Mouse (Mus musculus) erythroblast, embryonic 14.5 days (primary cell): Measurements from ENCODE around the gene Chchd3. TPM values are rescaled to one million over a fixed set of nuclear protein-coding genes. Genes with fewer than 3 reads are reported as not detected.

ENCODE experiments used
- H3K27me3 ChIP-seq: 2 replicates; pipeline ENCODE4 v1.6.1; 2012; ENCODE audit warnings: inconsistent platforms; ENCODE audit not compliant: control insufficient read depth
- H3K36me3 ChIP-seq: 2 replicates; pipeline ENCODE4 v1.6.1; 2012; ENCODE audit warnings: mild to moderate bottlenecking, inconsistent platforms; ENCODE audit not compliant: control insufficient read depth
- H3K4me1 ChIP-seq: 2 replicates; pipeline ENCODE4 v1.6.1; 2012; ENCODE audit warnings: inconsistent platforms; ENCODE audit not compliant: control insufficient read depth
- H3K4me3 ChIP-seq: replicated peaks from 2 replicates; pipeline ENCODE3; 2012; ENCODE audit warnings: moderate library complexity, mild to moderate bottlenecking, inconsistent platforms
- H3K9me3 ChIP-seq: 2 replicates; pipeline ENCODE4 v1.6.1; 2012; ENCODE audit warnings: low read length, inconsistent platforms, mixed read lengths; ENCODE audit not compliant: control insufficient read depth
- GATA1 ChIP-seq: IDR thresholded peaks from 2 replicates; pipeline ENCODE4 v1.6.1; 2012; ENCODE audit warnings: low read length, inconsistent platforms, mixed read lengths
- TAL1 ChIP-seq: IDR thresholded peaks from 3 replicates; pipeline ENCODE4 v1.6.1; 2012; ENCODE audit warnings: low read length, inconsistent platforms, mixed read lengths
- polyA plus RNA-seq: library from polyadenylated mRNA; stranded (reverse); fragments of >175 nt; gene quantifications from 2 replicates; pipeline ENCODE4 v1.2.3, GENCODE M21; 2012

The Chchd3 gene
- polyA plus RNA-seq = 9.4 and 13.0 TPM in 2 replicates

- peak within 1 kb of the TSS; percentile 88 for H3K4me3 ChIP-seq
- TF ChIP-seq TAL1 (no peak), GATA1 (peak; percentile 59; the same call in 1 of the 2 replicates)
- peaks cover 43% of the 10 kb centered on the region for H3K4me1 ChIP-seq
- H3K9me3 ChIP-seq = no peaks in the 10 kb centered on the region
- peaks cover 10% of the 10 kb centered on the region for H3K27me3 ChIP-seq
- peaks cover 13% of the 10 kb centered on the region for H3K36me3 ChIP-seq
Measured at GRCm38 (mm10) chr6:33059735-33060576, at the start of gene Chchd3. TSS of gene Chchd3 (minus strand) at chr6:33060260.

GRCm38 (mm10) chr6:33104661-33105060 is 44.6 kb upstream of the Chchd3 start:
- Histone ChIP-seq H3K4me3 (no peak overlapping the region), H3K27me3 (no peaks in the 10 kb centered on the region), H3K36me3 (no peaks in the 10 kb centered on the region), H3K4me1 (no peaks in the 10 kb centered on the region), H3K9me3 (no peaks in the 10 kb centered on the region)
- TF ChIP-seq TAL1 (no peak), GATA1 (no peak)

- no peaks in the 10 kb centered on the region for H3K4me1 ChIP-seq
- H3K9me3 ChIP-seq = no peaks in the 10 kb centered on the region
- no peaks in the 10 kb centered on the region for H3K27me3 ChIP-seq
- H3K36me3 ChIP-seq = no peaks in the 10 kb centered on the region
- no peak overlapping the region for H3K4me3 ChIP-seq
- TF ChIP-seq GATA1 (no peak), TAL1 (no peak)
Measured at GRCm38 (mm10) chr6:33098903-33099302, 38.8 kb upstream of the Chchd3 start.

- no peak overlapping the region for H3K4me3 ChIP-seq
- H3K27me3 ChIP-seq = no peaks in the 10 kb centered on the region
- TF ChIP-seq GATA1 = no peak
- no peak for TF ChIP-seq TAL1
- H3K4me1 ChIP-seq = no peaks in the 10 kb centered on the region
- H3K36me3 ChIP-seq = no peaks in the 10 kb centered on the region
- H3K9me3 ChIP-seq = no peaks in the 10 kb centered on the region
Measured at GRCm38 (mm10) chr6:33094671-33095233, 34.7 kb upstream of the Chchd3 start.

GRCm38 (mm10) chr6:33080186-33080585 is 20.1 kb upstream of the Chchd3 start:
- Histone ChIP-seq H3K27me3 (no peaks in the 10 kb centered on the region), H3K4me1 (no peaks in the 10 kb centered on the region), H3K36me3 (no peaks in the 10 kb centered on the region), H3K4me3 (no peak overlapping the region), H3K9me3 (peaks cover 5% of the 10 kb centered on the region)
- TF ChIP-seq TAL1 (no peak), GATA1 (no peak)

- TF ChIP-seq TAL1 = no peak
- no peak for TF ChIP-seq GATA1
- Histone ChIP-seq H3K4me1 (no peaks in the 10 kb centered on the region), H3K27me3 (no peaks in the 10 kb centered on the region), H3K4me3 (no peak overlapping the region), H3K9me3 (peaks cover 5% of the 10 kb centered on the region), H3K36me3 (no peaks in the 10 kb centered on the region)
Measured at GRCm38 (mm10) chr6:33078260-33078936, 18.3 kb upstream of the Chchd3 start.

- H3K36me3 ChIP-seq = no peaks in the 10 kb centered on the region
- no peak for TF ChIP-seq TAL1
- no peak for TF ChIP-seq GATA1
- H3K27me3 ChIP-seq = peaks cover 23% of the 10 kb centered on the region
- H3K9me3 ChIP-seq = no peaks in the 10 kb centered on the region
- H3K4me1 ChIP-seq = no peaks in the 10 kb centered on the region
- H3K4me3 ChIP-seq = no peak overlapping the region
Measured at GRCm38 (mm10) chr6:33066462-33066861, 6.4 kb upstream of the Chchd3 start.

- Histone ChIP-seq H3K9me3 (no peaks in the 10 kb centered on the region), H3K27me3 (peaks cover 6% of the 10 kb centered on the region)
Measured at GRCm38 (mm10) chr6:33059276-33059675, 784 bp downstream of the Chchd3 start.

GRCm38 (mm10) chr6:33056392-33056791 is 3.7 kb downstream of the Chchd3 start:
- Histone ChIP-seq H3K4me1 (peaks cover 70% of the 10 kb centered on the region), H3K36me3 (peaks cover 46% of the 10 kb centered on the region), H3K9me3 (no peaks in the 10 kb centered on the region), H3K4me3 (no peak overlapping the region), H3K27me3 (no peaks in the 10 kb centered on the region)
- TF ChIP-seq TAL1 (no peak), GATA1 (no peak)

More at GRCm38 (mm10) chr6:33059276-33059675, 784 bp downstream of the Chchd3 start:
- TF ChIP-seq TAL1 (no peak), GATA1 (no peak)
- Histone ChIP-seq H3K36me3 (peaks cover 20% of the 10 kb centered on the region), H3K4me1 (peaks cover 50% of the 10 kb centered on the region), H3K4me3 (peak overlapping the region; percentile 88)
